Mouse (Mus musculus): ENCODE data around the gene Sltm. TPM values are rescaled to one million over a fixed set of nuclear protein-coding genes. Genes with fewer than 3 reads are reported as not detected.
"Not testable (repeated sequence)": the region's sequence is repeated elsewhere in the genome, so short reads cannot be mapped to it uniquely, and the experiment has no call there.

Gene Sltm
- polyA plus RNA-seq, 1 experiment, result 6.9 TPM

- no peak for DNase-seq (ENCODE audit: low read depth)
Observed at GRCm38 (mm10) chr9:70551524-70551923, 9.0 kb downstream of the Sltm start.

- not testable (repeated sequence) for DNase-seq (ENCODE audit: low read depth)
Observed at GRCm38 (mm10) chr9:70552233-70552632, 9.7 kb downstream of the Sltm start.

DNA sequence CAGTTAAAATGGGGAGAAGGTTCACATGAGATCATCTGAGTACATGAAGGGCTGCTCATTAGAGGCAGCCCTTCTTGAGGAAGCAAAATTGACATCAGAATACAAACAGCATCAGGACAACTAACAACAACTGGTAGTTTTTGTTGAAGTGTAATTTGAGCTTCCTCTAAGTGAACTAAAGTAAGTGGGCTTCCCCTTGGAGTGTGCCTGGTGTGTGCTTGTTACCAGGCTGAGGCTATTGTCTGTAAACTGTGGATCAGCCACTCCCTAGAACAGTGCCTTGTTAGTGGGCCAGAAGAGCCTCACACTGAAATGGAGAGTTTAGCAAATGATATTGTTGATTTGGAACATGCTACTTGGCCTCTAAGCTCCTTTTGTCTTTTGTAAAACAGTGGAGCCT lies 12.9 kb downstream of the Sltm start:
- no peak for DNase-seq (ENCODE audit: low read depth)

- DNase-seq (ENCODE audit: low read depth), result no peak
Observed at GRCm38 (mm10) chr9:70556796-70557195, 14.2 kb downstream of the Sltm start.

GRCm38 (mm10) chr9:70562825-70563224 lies 20.3 kb downstream of the Sltm start:
- no peak for DNase-seq (ENCODE audit: low read depth)

GRCm38 (mm10) chr9:70567651-70568050 lies 25.1 kb downstream of the Sltm start:
- no peak for DNase-seq (ENCODE audit: low read depth)

DNA sequence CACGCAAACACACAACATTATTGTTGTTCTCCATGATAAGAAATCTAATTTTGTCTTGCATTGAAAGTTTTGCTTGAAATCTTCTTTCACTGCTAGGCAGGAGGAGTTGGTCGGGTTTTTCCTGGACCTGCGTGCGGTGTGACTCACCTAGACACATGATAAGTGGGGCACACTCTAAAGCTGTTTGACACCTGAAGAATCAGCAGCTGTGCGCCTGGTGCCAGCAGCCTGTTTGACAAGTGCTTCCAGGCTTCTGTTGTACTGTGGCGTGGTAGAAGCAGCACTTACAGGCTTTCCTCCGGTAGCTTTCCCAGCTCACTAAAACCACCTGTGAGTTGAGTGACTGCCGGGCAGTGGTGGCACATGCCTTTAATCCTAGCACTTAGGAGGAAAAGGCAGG lies 27.8 kb downstream of the Sltm start:
- DNase-seq (ENCODE audit: low read depth), result no peak

DNA sequence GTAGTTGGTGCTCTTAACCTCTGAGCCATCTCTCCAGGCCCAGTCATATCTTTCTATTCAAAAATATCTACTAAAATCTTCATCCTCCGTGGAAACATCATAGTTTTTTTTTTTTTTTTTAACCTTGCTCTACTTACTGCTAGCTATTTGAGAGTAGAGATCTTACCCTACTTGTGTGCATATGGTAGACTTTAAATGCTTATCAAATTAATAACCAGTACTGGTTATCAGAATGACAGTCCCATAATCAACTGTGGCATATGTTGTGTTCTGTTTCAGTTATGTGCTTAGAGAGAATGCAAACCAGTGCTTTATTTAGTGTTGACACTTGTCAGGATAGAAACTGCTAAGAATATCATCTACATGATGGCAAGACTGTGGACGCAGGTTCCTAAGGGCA lies 35.6 kb downstream of the Sltm start:
- DNase-seq (ENCODE audit: low read depth), result no peak

GRCm38 (mm10) chr9:70580956-70581355 lies 38.4 kb downstream of the Sltm start:
- no peak for DNase-seq (ENCODE audit: low read depth)

GRCm38 (mm10) chr9:70584641-70585040 lies 42.1 kb downstream of the Sltm start:
- no peak for DNase-seq (ENCODE audit: low read depth)

DNA sequence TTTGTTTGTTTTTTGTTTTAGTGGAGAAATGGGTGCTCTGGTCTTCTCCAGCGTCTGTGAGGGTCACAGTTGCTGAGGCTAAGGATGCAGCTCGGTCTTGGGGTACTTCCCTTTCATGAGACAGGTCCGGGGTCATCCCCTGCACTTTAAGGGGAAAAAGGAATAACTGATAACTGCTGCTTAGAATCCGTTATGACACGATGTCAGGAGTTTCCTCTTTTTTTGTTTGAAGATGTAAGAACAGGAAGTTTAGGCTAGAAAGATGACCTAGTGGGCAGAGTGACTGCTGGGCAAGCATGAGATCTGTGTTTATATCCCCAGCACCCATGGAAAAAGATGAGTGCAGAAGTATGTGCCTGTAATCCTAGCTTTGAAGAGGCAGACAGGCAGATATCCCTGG lies 42.6 kb downstream of the Sltm start:
- no peak for DNase-seq (ENCODE audit: low read depth)

- DNase-seq (ENCODE audit: low read depth), result no peak
Observed at GRCm38 (mm10) chr9:70587171-70587570, 44.6 kb downstream of the Sltm start.

- DNase-seq (ENCODE audit: low read depth), result no peak
Observed at GRCm38 (mm10) chr9:70590775-70591174, 48.2 kb downstream of the Sltm start.

GRCm38 (mm10) chr9:70591486-70591885 lies 48.9 kb downstream of the Sltm start:
- no peak for DNase-seq (ENCODE audit: low read depth)

GRCm38 (mm10) chr9:70598271-70598670 lies 55.7 kb downstream of the Sltm start:
- DNase-seq (ENCODE audit: low read depth), result no peak

DNA sequence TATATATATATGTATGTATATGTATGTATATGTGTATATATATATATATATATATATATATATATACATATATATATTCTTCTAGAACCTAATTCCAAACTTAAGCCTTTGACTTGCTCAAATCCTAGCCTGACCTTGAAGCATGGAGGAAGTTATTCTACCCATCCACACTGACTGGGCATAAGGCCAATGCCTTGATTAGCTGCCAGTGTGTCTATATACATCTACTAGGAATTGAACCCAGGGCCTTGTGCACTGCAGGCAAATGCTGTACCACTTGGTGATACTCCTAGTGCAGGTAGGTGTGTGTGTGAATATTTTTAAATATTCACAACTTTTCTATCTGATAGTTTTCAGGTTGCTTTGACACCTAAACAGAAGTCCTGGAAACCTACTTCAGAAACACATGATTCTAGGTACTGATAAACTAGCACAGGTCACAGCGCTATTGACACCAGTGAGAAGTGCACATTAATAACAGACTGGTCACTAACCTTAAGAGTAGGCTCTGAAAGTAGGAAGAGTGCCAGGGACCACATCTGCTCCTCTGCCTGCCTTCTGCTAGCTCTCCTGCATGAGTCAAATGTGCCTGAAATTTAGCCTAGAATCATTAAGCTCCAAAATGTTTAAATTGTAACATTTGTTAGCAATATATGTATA lies 59.8 kb downstream of the Sltm start:
- no peak for DNase-seq (ENCODE audit: low read depth)

DNA sequence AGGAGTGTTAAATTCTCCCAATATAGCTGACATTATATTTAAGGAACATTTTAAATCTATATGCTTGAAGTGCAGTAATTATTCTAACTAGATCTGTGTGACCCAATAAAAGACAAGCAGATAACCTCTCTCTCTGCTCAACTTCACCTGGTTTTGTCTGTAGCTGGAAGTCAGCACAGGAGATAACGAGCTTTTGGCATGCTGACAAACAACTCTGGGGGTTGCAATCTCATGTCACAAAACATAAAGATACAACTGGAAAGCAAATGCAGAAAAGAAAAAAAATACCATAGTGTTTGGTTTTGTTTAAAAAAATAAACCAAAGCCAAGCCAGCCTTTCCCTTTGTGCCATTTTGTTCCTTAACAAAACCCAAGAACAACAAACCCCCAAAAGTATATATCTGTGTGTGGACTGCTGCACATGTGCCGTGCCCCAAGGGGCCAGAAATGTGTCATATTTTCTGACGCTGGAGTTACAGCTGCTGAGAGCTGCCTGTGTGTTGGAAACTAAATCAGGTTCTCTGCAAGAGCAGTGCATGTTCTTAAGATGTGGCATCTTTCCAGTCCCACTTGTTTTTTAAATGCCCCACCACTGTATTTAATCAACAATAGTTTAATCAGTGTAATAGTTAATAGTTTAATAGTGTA lies 68.6 kb downstream of the Sltm start:
- DNase-seq (ENCODE audit: low read depth), result no peak

- no peak for DNase-seq (ENCODE audit: low read depth)
Observed at GRCm38 (mm10) chr9:70629711-70630110, 87.2 kb downstream of the Sltm start.

- no peak for DNase-seq (ENCODE audit: low read depth)
Observed at GRCm38 (mm10) chr9:70631665-70632064, 89.1 kb downstream of the Sltm start.

- DNase-seq (ENCODE audit: low read depth), result no peak
Observed at GRCm38 (mm10) chr9:70636748-70637147, 94.2 kb downstream of the Sltm start.
